Mouse (Mus musculus) cerebellum, postnatal 4 days (tissue): ENCODE data around the gene Boc.
"Not testable (repeated sequence)": the region's sequence is repeated elsewhere in the genome, so short reads cannot be mapped to it uniquely, and the experiment has no call there.

Experiments used
- DNase-seq, 2 experiments: peaks; one replicate each; pipeline ENCODE4 v3.0.0; 2022; ENCODE audit warnings: low spot score in 2 of 2, mixed read lengths in 1 of 2

Gene Boc

GRCm38 (mm10) chr16:44492151-44492550, 66.5 kb downstream of the Boc start:
- no peak for DNase-seq

DNA sequence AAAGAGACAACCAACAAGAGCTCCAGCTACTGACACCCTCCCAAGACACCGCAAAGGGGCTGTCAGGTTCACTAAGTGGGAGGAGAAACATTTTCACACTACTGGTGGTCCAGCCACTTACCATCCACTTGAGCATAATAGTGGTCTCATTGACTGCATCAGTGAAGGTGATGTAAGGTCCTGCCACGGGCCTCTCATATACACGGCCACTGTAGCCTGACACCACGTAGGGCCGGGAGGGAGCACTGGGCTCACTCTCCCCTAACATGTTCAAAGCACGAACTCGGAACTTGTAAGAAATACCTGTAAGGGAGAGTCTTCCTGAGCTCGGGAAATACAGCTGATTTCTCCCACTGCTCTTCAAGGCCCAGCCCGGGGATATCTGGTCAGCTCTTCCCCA, 67.6 kb downstream of the Boc start:
- DNase-seq, result no peak

GRCm38 (mm10) chr16:44487194-44487593, 71.5 kb downstream of the Boc start:
- no peak for DNase-seq

DNA sequence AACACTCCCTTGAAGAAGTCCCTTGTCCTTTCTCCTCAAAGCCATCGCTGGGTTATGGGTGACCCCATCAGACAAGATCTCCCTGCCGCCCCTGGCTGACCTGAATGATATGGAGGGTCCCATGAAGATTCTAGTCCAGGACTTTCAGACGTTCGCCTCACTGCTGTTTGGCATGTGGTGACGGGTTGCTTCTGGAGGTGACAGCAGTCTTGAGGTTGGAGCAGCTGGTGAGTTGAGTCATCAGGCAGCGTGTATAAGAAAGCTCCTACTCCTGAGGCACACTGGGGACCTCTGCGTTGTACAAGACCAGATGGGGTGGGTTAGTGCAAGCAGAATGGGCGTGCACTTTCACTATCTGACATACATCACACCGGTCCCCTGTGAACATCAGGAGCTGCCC, 72.1 kb downstream of the Boc start:
- no peak for DNase-seq

GRCm38 (mm10) chr16:44485691-44486090, 73.0 kb downstream of the Boc start:
- DNase-seq, result no peak

DNA sequence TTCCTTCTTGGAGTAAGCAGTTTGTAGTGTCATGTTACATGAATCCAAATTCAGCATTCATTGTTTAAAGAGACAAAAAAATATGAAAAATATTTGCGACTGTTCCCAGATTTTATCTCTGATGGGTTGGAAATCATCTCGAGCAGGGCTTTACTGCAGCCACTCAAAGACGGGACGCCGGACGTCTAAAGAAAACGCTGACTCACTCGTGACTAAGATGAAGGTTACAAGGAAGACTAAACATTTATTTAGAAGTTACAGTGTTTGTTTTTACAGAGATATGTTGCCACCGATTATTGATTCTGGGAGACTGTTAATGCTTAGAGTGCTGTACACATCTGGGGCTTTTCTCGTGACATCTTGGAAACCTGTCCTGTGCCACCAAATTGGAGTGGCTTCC, 73.9 kb downstream of the Boc start:
- DNase-seq, result no peak

DNA sequence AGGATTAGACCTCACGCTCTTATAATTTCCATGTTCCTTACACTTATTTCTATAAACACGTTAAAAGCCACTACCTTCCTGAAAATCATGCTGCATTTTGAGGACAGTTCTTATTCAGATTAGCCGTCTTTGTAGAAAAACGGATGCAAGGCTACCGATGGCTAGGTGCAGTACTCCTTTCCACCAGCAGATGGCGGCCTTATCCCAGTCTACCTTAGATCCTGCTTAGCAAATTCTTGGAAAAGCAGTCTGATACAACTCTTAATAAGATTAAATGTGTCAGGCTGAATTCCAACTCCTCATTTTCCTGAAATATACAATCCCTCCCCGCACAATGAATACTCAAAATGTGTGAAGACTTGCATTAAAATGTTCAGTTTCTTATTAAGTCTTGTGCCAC, 74.6 kb downstream of the Boc start:
- peak; percentile 87 to 92 for DNase-seq

DNA sequence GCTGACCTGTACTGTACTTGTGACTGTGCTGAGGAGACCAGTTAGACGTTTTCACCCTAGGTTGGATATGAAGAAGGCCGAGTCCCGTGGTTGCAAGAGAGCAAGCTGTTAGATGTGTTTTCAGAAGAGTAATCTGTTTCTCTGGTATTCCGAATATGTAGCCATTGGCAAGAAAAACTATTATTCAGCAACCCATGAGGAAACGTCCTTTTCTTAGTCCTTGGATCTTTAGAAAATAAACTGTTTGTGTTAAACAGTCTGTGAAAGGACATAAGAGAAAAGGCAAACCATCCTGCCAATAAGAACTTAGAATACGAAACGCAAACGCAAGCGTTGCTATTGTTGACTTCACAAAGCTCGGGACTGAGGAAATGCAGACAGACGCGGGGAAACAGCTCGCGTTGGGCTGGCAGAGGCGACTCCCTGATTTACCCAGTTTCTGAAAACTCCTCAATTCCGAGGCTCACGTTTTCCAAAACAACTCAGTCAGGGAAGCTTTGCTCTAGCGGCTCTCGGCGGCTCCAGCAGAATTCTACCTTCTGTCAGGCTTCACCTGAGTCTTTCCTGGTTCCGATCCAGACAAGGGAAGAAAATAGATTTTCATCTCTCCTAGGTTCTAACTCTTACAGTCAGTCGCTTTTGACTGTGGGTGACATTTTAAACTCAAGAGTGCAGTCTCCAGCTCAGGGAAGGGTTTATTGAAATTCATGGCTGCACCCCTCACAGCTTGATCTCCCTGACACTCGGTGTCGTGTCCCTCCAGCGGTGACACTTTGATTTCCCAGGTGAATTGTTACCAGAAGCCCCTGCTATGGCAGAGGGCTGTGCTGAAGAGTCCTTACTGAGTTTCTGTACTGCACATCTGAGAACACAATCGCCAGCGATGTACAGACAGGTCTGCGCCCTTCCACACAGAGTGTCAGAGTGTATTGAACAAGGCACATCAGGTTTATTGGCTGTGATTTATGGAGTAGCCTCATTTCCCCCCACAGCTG, 76.8 kb downstream of the Boc start:
- DNase-seq, result no peak

DNA sequence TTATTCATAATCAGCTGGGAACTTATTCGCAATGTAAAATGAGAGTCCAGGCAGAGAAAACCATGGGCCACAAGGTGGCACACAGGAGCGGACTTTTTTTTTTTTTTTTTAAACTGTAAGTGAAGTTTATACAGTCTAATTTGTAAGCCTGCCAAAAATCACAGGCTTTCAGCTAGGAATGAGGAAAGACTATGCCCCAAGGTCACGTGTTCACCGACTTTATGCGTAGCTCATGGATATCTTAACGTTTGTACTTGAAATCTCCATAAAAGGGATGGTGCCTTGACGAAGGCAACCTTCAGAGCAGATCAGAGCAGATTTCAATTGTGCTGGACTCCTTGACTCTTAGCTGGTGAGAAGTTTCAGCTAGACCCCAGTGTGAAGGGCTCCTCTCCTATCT, 78.1 kb downstream of the Boc start:
- no peak for DNase-seq

- DNase-seq, result peak in 1 of 2 experiments; percentile 75
Observed at GRCm38 (mm10) chr16:44479852-44480251, 78.8 kb downstream of the Boc start.

DNA sequence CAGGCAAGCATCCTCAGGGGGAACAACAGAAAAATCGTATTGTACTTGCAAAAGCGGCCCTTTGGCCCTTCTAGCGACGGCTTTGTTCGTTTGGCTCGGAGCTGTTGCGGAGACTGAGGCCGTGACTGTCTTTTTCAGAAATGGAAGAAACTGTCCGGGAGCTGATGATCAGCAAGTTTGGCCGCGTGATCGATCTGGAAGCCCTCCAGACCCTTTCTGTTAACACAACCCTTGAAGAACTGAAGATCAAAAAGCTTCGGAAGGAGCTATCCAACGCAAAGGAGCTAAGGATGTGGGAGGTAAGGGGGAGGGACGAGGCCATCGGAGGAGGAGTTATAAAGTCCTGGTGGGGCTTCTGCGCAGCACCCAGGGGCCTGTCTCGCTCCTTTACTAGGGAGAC, 79.9 kb downstream of the Boc start:
- DNase-seq, result no peak

GRCm38 (mm10) chr16:44475682-44476375, 82.9 kb downstream of the Boc start:
- no peak for DNase-seq

DNA sequence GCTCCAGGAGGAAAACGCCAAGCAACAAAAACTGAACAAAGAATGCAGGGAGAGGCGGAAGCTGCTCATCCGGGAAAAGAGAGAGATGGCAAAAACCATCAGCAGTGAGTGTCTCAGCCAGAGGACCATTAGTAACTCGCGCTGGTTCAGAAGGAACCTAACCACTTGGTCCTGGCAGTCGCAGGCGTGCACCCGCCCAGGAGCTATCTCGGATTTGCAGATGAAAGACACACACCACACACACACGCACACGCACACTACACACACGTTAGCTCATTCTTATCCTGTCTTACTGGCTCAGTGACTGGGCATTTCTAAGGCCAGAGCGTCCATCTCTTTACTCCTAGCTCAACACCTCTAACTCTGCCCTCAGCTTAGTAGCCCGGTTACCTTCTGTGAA, 83.4 kb downstream of the Boc start:
- DNase-seq, result no peak

- DNase-seq, result no peak
Observed at GRCm38 (mm10) chr16:44460922-44461321, 97.8 kb downstream of the Boc start.

DNA sequence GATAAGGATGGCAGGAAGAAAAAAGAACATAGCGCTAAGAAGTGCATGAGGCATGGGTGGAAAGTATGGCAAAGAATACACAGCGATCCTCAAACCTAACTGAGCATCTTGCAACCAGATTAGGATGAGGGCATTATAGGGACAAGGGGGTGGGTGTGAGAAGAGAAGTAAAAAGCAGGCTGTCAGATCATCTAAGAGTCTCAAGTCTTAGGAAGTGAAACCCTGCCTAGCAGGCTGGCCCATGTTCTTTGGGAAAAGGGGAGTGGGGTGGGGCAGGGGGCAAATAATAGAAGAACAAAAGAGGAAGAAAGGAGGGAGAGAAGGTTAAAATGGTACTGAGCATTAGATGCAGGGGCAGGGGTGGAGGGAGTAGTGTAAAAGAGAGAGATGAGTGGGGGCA, 99.9 kb downstream of the Boc start:
- no peak for DNase-seq

DNA sequence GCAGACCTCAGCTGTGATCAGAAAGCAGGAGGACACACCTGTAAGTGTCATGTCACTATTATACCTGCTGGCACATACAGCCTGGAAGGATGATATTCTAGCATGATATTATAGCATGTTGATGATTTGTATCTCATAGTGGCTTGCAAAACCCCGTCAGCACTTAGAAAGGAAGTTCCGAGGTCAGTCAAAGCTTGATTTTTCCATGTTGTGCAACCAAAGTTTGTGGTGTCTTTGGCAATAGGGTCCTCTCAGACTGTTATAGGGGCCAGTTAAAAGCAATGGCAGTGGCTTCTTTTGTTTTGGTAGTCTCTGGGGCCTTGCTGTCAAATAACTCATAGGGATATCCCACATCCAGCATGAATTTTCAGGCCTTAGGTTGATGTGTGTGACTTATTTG, 100.8 kb downstream of the Boc start:
- no peak for DNase-seq

DNA sequence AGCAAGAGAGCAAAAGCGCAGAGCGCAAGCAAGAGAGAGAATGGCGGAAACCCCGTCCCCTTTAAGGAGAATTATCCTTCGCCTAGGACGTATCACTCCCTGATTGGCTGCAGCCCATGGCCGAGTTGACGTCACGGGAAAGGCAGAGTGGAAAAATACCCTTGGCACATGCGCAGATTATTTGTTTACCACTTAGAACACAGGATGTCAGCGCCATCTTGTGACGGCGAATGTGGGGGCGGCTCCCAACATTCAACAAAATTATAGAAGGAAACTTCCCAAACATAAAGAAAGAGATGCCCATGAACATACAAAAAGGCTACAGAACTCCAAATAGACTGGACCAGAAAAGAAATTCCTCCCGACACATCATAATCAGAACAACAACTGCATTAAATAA, 116.8 kb downstream of the Boc start:
- DNase-seq, result not testable (repeated sequence)

DNA sequence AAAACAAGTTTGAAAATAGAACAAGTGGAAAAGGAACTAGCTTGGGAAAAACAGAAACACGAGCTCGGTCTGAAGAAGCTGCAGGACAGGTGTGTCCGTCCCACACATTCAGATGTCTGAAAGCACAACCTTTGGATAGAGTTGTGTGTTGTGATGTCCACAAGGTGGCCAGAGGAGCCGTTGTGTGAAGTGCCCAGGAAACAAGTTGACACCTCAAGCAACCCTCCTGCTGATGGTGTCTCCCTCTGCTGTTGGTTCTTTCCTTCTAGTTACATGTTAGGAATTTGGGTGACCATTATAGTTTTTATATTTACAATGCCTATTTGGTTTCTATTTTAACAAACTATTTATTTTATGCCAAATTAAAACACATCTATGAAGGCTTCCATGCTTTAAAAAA, 123.2 kb downstream of the Boc start:
- DNase-seq, result no peak
